ENCODE assay signal across 24 mouse cellular contexts in genomic region chr13:58023001-58023560, GRCm38 (mm10).
DNase-seq lines count a peak whose midpoint lies in the region; ATAC-seq and TF ChIP-seq lines count a peak whose summit lies in the region.
"Had no signal": no experiment of that assay in that cellular context is flagged by ENCODE, and none has a peak within 500 bp of the region (broad histone marks: within the 10 kb centered on the region; RNA-seq: fewer than 3 reads in every experiment).

No protein-coding gene starts in this region.

- WGBS in hindbrain, postnatal 0 days, result 86% methylated on average over 9 of the region's 9 CpGs
- WGBS in hindbrain, embryonic 10.5 days, result 77% methylated on average over 9 of the region's 9 CpGs
- WGBS in limb, embryonic 13.5 days, result 78% methylated on average over 9 of the region's 9 CpGs

- H3K9me3 ChIP-seq in hindbrain, postnatal 0 days (ENCODE audit: low read length), result no peaks in the 10 kb centered on the region
- no peaks in the 10 kb centered on the region for H3K9me3 ChIP-seq in hindbrain, embryonic 10.5 days
- no peaks in the 10 kb centered on the region for H3K9me3 ChIP-seq in limb, embryonic 13.5 days
- H3K9me3 ChIP-seq: heart, embryonic 10.5 days; heart, embryonic 15.5 days; hindbrain, embryonic 15.5 days; intestine, embryonic 15.5 days; liver, embryonic 13.5 days; midbrain, embryonic 12.5 days; stomach, embryonic 15.5 days had no signal

- peak; percentile 25; the same call in 1 of the 2 replicates for ATAC-seq in hindbrain, postnatal 0 days
- ATAC-seq in limb, embryonic 13.5 days (ENCODE audit: low FRiP score, low read depth), result peak; percentile 36; the same call in 1 of the 2 replicates
- ATAC-seq: forebrain, embryonic 14.5 days; intestine, embryonic 15.5 days; lung, postnatal 0 days had no signal

- H3K4me2 ChIP-seq in hindbrain, postnatal 0 days (ENCODE audit: low read depth, low read length), result no peak overlapping the region
- no peak overlapping the region for H3K4me2 ChIP-seq in limb, embryonic 13.5 days (replicated peaks)
- H3K4me2 ChIP-seq: heart, embryonic 15.5 days; hindbrain, embryonic 15.5 days; intestine, embryonic 15.5 days; liver, embryonic 13.5 days; midbrain, embryonic 12.5 days; stomach, embryonic 15.5 days had no signal

- no peak overlapping the region for H3K9ac ChIP-seq in hindbrain, postnatal 0 days (replicated peaks; ENCODE audit: low read length)
- no peak overlapping the region for H3K9ac ChIP-seq in limb, embryonic 13.5 days
- H3K9ac ChIP-seq: heart, embryonic 15.5 days; hindbrain, embryonic 15.5 days; intestine, embryonic 15.5 days; liver, embryonic 13.5 days; midbrain, embryonic 12.5 days; stomach, embryonic 15.5 days had no signal

- H3K27me3 ChIP-seq in hindbrain, postnatal 0 days (ENCODE audit: insufficient read depth, low read length), result no peaks in the 10 kb centered on the region
- H3K27me3 ChIP-seq in hindbrain, embryonic 10.5 days (ENCODE audit: insufficient read depth, poor library complexity, severe bottlenecking), result no peaks in the 10 kb centered on the region
- no peaks in the 10 kb centered on the region for H3K27me3 ChIP-seq in limb, embryonic 13.5 days
- H3K27me3 ChIP-seq: heart, embryonic 15.5 days; hindbrain, embryonic 15.5 days; intestine, embryonic 15.5 days; liver, embryonic 13.5 days; midbrain, embryonic 12.5 days; stomach, embryonic 15.5 days had no signal

- H3K36me3 ChIP-seq in hindbrain, postnatal 0 days (ENCODE audit: insufficient read depth, low read length), result peaks cover 8% of the 10 kb centered on the region
- no peaks in the 10 kb centered on the region for H3K36me3 ChIP-seq in hindbrain, embryonic 10.5 days
- peaks cover 26% of the 10 kb centered on the region for H3K36me3 ChIP-seq in limb, embryonic 13.5 days
- H3K36me3 ChIP-seq: intestine, embryonic 15.5 days; liver, embryonic 13.5 days; stomach, embryonic 15.5 days had no signal

- DNase-seq in cerebellum, adult 9-11 months, result peak; percentile 62
- DNase-seq in cerebellum, postnatal 4 days (ENCODE audit: low spot score in 2 of 2), result no peak
- DNase-seq in hindbrain, postnatal 0 days (ENCODE audit: low spot score), result no peak
- no peak for DNase-seq in hindbrain, embryonic 10.5 days (ENCODE audit: low spot score)
- DNase-seq in R1 (ENCODE audit: low read depth, low spot score), result peak; percentile 32
- no peak for DNase-seq in B cell, adult 2 months
- DNase-seq: adrenal gland, postnatal 14 days; gastrocnemius, postnatal 25 days; kidney, adult 2 months; layer of hippocampus, adult 9-11 months; liver, embryonic 13.5 days; lung, adult 18-20 months; lung, postnatal 4 days had no signal

- H3K4me3 ChIP-seq in hindbrain, postnatal 0 days (ENCODE audit: low read length), result no peak overlapping the region
- no peak overlapping the region for H3K4me3 ChIP-seq in hindbrain, embryonic 10.5 days
- H3K4me3 ChIP-seq in limb, embryonic 13.5 days, result no peak overlapping the region
- H3K4me3 ChIP-seq: heart, embryonic 10.5 days; heart, embryonic 15.5 days; hindbrain, embryonic 15.5 days; intestine, embryonic 15.5 days; liver, embryonic 13.5 days; megakaryocyte, embryonic 14.5 days; midbrain, embryonic 12.5 days; stomach, embryonic 15.5 days had no signal

- H3K27ac ChIP-seq in hindbrain, postnatal 0 days, result peak overlapping the region; percentile 77
- no peak overlapping the region for H3K27ac ChIP-seq in hindbrain, embryonic 10.5 days
- H3K27ac ChIP-seq in limb, embryonic 13.5 days, result no peak overlapping the region
- H3K27ac ChIP-seq: heart, embryonic 10.5 days; heart, embryonic 15.5 days; intestine, embryonic 15.5 days; kidney, postnatal 0 days; liver, embryonic 13.5 days; midbrain, embryonic 12.5 days; stomach, embryonic 15.5 days had no signal

- TF ChIP-seq CTCF in hindbrain, postnatal 0 days (IDR thresholded peaks at IDR 0.05; ENCODE audit: low read depth), result no peak

- H3K4me1 ChIP-seq in hindbrain, postnatal 0 days (ENCODE audit: insufficient read depth, low read length), result peaks cover 16% of the 10 kb centered on the region; the same call in 1 of the 2 replicates
- H3K4me1 ChIP-seq in hindbrain, embryonic 10.5 days (replicated peaks), result peaks cover 19% of the 10 kb centered on the region
- no peaks in the 10 kb centered on the region for H3K4me1 ChIP-seq in limb, embryonic 13.5 days
- H3K4me1 ChIP-seq: intestine, embryonic 15.5 days; liver, embryonic 13.5 days; megakaryocyte, embryonic 14.5 days; stomach, embryonic 15.5 days had no signal

Comparison
In these comparisons a context has a peak if more than half of its experiments do, and no peak if none do; other contexts are left out.
1. DNase-seq: peak in cerebellum, adult 9-11 months (single experiment) and R1 (single experiment); none in cerebellum, postnatal 4 days (0 of 2), hindbrain, postnatal 0 days (single experiment), hindbrain, embryonic 10.5 days (single experiment) and B cell, adult 2 months (0 of 2).